Mouse (Mus musculus) forebrain, postnatal 0 days (tissue): ENCODE data around the gene Cxcl14. TPM values are rescaled to one million over a fixed set of nuclear protein-coding genes. Genes with fewer than 3 reads are reported as not detected.
A peak's percentile ranks its signal among the peaks of the same experiment; 100 is the strongest.

Experiments used
- ATAC-seq: fragments of 200-750 bp; cut with Nextera tagmentation; 2 replicates; pipeline ENCODE4 v1.8.0; 2017; ENCODE audit warnings: mild to moderate bottlenecking, moderate library complexity
- DNase-seq: peaks from one replicate; pipeline ENCODE4 v3.0.0-alpha.2; 2015
- H3K27ac ChIP-seq: fragments of 300-500 bp; sonication (generic); 2 replicates; pipeline ENCODE4 v1.5.1; 2014; ENCODE audit warnings: low read depth, mild to moderate bottlenecking, antibody characterized with exemption, low read length, moderate library complexity, mixed read lengths
- H3K27me3 ChIP-seq: fragments of 300-500 bp; sonication (generic); 2 replicates; pipeline ENCODE4 v1.6.1; 2014; ENCODE audit warnings: mild to moderate bottlenecking, low read length, mixed read lengths; ENCODE audit not compliant: insufficient read depth
- H3K36me3 ChIP-seq: fragments of 300-500 bp; sonication (generic); 2 replicates; pipeline ENCODE4 v1.6.1; 2014; ENCODE audit warnings: mild to moderate bottlenecking, moderate library complexity; ENCODE audit not compliant: insufficient read depth
- H3K4me1 ChIP-seq: fragments of 300-500 bp; sonication (generic); 2 replicates; pipeline ENCODE4 v1.6.1; 2014; ENCODE audit warnings: antibody characterized with exemption; ENCODE audit not compliant: insufficient read depth
- H3K4me2 ChIP-seq: fragments of 300-500 bp; sonication (generic); 2 replicates; pipeline ENCODE4 v1.6.1; 2014; ENCODE audit warnings: low read depth, mild to moderate bottlenecking, moderate library complexity
- H3K4me3 ChIP-seq: fragments of 300-500 bp; sonication (generic); 2 replicates; pipeline ENCODE4 v1.5.1; 2014; ENCODE audit warnings: low read depth, low read length, mixed read lengths
- H3K9ac ChIP-seq: fragments of 300-500 bp; sonication (generic); 2 replicates; pipeline ENCODE4 v1.6.1; 2014; ENCODE audit warnings: mild to moderate bottlenecking
- H3K9me3 ChIP-seq: fragments of 300-500 bp; sonication (generic); 2 replicates; pipeline ENCODE4 v1.6.1; 2016; ENCODE audit warnings: low read length
- CTCF ChIP-seq: sonication (generic); IDR thresholded peaks from 2 replicates; pipeline ENCODE4 v1.5.1; 2016; ENCODE audit warnings: antibody characterized with exemption, control low read depth, low read depth
- WGBS: fragments of 180-500 bp; shearing (Covaris S2); extraction: QIAGEN DNeasy Blood & Tissue Kit; methylation state at CpG from one replicate; pipeline ENCODE4 v1.1.7; 2014; 5-methylcytosine and 5-hydroxymethylcytosine counted together
- polyA plus RNA-seq: library from polyadenylated mRNA; unstranded; fragments of >200 nt; fragmentation: Nextera tagmentation; extraction: Ambion mirVana; gene quantifications from 2 replicates; pipeline ENCODE4 v1.2.1, GENCODE M21; 2015
- total RNA-seq: library from RNA; depleted of rRNA; stranded (reverse); fragments of >200 nt; gene quantifications from 2 replicates; pipeline ENCODE4 v1.2.3, GENCODE M21; 2014

Gene Cxcl14
- total and polyA plus RNA-seq, 2 experiments from 2014 or later: 21.3 to 37.2 TPM

DNA sequence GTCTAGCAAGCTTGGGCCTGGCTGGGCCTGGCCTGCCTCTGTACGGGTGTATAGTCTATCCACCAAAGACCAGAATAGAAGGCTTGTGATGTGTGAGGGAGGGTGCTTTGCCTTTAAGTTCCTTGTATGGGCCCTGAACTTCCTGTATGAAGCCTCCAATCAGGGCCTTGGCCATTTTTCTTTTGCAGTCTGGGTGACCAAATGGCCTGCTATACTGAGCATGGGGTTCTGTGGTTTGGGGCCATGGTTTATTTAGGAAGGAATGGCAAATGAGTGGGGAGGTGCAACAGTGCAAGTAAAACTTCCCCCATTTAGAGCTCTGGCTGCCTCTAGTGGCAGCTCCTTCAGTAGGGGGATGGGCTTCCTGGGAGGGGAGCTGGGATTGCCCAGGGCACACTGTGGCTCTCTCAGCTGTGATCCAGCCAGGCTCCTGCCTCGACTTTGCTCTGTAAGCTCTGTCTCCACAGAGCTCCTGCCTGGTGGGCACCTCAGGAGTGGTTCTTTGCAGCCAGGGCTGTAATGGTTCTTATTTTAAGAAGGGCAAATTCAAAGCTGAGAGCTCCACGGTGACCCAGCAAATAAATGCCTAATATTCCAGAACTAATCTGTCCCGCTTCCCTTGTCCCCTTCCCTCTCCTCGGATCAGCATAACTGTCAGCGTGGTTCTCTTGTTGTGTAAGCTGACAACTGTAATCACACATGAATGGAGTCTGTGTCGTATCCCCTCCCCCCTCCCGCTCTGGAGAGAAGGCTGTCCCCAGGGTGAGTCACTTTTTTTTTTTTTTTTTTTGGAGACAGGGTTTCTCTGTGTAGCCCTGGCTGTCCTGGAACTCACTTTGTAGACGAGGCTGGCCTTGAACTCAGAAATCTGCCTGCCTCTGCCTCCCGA, 38.7 kb upstream of the Cxcl14 start:
- Histone ChIP-seq H3K9me3 (no peaks in the 10 kb centered on the region), H3K4me1 (0 out of 2 replicates have a peak, but pooled peaks cover 11% of the 10 kb centered on the region), H3K4me3 (no peak overlapping the region), H3K27ac (no peak overlapping the region), H3K4me2 (no peak overlapping the region), H3K9ac (no peak overlapping the region), H3K27me3 (no peaks in the 10 kb centered on the region), H3K36me3 (no peaks in the 10 kb centered on the region)
- WGBS: 46% methylated on average over 10 of the region's 10 CpGs
- ATAC-seq (no peak), DNase-seq (no peak)
- peak; percentile 27 for TF ChIP-seq CTCF

DNA sequence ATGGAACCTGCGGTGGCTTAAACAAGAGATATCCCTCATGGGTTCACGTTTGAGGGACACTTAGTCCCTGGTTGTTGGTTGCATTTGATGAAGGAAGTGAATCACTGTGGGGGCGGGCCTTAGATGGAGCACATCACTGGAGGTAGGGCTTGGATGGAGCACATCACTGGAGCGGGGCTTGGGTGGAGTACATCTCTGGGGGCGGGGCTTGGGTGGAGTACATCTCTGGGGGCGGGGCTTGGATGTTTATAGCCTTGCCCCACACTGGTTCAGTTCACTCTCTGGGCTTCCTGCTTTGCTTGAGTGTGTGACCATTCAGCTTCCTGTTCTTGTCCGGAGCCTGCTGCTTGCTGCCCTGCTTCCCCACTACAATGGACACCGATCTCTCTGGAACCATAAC, 37.9 kb upstream of the Cxcl14 start:
- Histone ChIP-seq H3K27me3 (no peaks in the 10 kb centered on the region), H3K4me2 (no peak overlapping the region), H3K36me3 (no peaks in the 10 kb centered on the region), H3K4me3 (no peak overlapping the region), H3K9ac (no peak overlapping the region), H3K9me3 (no peaks in the 10 kb centered on the region), H3K27ac (no peak overlapping the region), H3K4me1 (0 out of 2 replicates have a peak, but pooled peaks cover 14% of the 10 kb centered on the region)
- DNase-seq (no peak), ATAC-seq (no peak)
- TF ChIP-seq CTCF: no peak
- WGBS: 84% methylated on average over 8 of the region's 8 CpGs

DNA sequence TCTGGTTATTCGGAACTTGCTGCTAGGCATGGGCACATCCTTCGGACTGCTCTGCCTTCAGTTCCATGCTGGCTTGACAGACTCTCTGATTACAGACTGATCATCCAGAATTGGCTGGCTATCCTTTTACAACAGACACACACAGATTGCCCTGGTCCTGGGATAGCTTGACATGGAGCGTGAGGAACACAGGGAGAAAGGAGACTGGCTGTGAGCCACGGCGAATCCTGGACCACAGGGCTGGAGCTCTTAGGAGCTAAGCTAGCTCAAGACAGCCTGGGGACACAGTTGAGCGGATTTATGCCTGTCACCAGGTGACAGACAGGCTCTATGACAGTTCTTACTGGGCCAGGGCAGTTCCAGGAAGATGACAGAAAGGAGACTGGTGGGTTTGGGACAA, 36.0 kb upstream of the Cxcl14 start:
- no peak for DNase-seq
- H3K9me3 ChIP-seq: no peaks in the 10 kb centered on the region
- H3K4me2 ChIP-seq: no peak overlapping the region
- WGBS: 83% methylated on average over 6 of the region's 6 CpGs
- H3K9ac ChIP-seq: no peak overlapping the region
- TF ChIP-seq CTCF: no peak
- H3K36me3 ChIP-seq: no peaks in the 10 kb centered on the region
- H3K27me3 ChIP-seq: no peaks in the 10 kb centered on the region
- H3K27ac ChIP-seq: no peak overlapping the region
- no peak overlapping the region for H3K4me3 ChIP-seq
- H3K4me1 ChIP-seq: 0 out of 2 replicates have a peak, but pooled peaks cover 14% of the 10 kb centered on the region
- ATAC-seq: no peak

DNA sequence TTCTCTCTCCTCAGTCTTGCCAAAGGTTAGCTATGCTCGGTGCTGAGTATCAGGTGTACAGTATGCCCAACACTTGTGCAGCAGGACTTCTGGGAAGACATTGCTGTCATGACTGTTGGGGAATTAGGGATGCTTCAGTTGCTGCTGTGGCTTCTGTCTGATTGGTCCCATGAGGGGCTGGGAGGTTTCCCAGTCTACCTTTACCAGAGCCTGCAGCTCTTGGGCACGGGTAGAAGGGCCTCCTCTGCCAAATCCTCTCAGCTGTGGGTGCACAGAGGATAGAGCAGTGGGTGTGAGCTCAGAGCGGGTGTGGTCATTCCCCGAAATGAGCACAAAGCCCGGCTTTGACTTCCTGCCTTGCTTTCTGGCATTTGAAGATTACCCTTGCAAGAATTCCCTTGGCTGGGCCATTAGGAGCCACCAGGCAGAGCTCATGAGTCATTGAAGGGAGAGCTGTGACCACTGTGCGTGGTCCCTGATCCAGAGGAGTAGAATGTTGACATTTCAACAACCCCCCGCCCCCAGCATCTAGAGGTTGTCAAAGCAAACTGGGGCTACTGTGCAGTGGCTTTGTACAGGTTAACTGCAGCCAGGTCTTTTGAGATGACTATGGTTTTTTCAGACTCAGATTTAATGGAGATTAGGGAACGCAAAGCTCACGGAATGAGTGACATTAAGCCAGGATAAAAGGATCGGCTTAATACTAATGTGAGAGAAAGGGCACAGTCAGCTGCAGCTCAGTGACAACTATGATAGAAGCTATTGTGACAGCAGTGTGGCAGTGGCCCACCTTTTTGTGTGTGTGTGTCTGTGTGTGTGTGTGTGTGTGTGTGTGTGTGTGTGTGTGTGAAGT, 34.5 kb upstream of the Cxcl14 start:
- Histone ChIP-seq H3K36me3 (no peaks in the 10 kb centered on the region), H3K9me3 (no peaks in the 10 kb centered on the region), H3K4me1 (0 out of 2 replicates have a peak, but pooled peaks cover 9% of the 10 kb centered on the region), H3K27me3 (no peaks in the 10 kb centered on the region), H3K4me2 (no peak overlapping the region), H3K27ac (no peak overlapping the region), H3K9ac (no peak overlapping the region), H3K4me3 (no peak overlapping the region)
- 42% methylated on average over 10 of the region's 10 CpGs for WGBS
- DNase-seq (no peak), ATAC-seq (peak; percentile 53; the same call in 1 of the 2 replicates)
- no peak for TF ChIP-seq CTCF

DNA sequence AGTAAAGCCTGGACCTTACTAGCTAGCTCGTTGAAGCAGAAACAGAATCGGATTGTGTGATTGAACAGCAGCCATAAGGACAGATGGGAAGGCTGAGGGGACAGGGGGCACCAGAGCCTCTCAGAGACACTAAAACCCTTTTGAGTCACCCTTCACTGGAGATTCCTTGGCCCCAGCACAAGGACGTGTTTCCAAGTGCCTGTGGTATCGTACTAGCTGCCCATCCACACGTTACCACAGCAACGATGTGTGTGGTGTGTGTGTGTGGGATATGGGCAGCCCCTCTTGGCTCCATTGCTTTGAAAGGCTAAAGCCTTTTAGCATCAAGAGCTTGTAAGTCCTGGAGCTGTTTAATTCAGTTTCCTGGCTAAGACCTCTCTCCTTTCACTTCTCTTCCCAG, 33.4 kb upstream of the Cxcl14 start:
- H3K9ac ChIP-seq: no peak overlapping the region
- H3K36me3 ChIP-seq: no peaks in the 10 kb centered on the region
- peak; percentile 55 for DNase-seq
- no peaks in the 10 kb centered on the region for H3K27me3 ChIP-seq
- H3K9me3 ChIP-seq: no peaks in the 10 kb centered on the region
- TF ChIP-seq CTCF: no peak
- 34% methylated on average over 6 of the region's 6 CpGs for WGBS
- no peak overlapping the region for H3K4me2 ChIP-seq
- H3K4me1 ChIP-seq: 0 out of 2 replicates have a peak, but pooled peaks cover 9% of the 10 kb centered on the region
- peak; percentile 78 for ATAC-seq
- H3K27ac ChIP-seq: no peak overlapping the region; the same call in 1 of the 2 replicates
- H3K4me3 ChIP-seq: no peak overlapping the region

DNA sequence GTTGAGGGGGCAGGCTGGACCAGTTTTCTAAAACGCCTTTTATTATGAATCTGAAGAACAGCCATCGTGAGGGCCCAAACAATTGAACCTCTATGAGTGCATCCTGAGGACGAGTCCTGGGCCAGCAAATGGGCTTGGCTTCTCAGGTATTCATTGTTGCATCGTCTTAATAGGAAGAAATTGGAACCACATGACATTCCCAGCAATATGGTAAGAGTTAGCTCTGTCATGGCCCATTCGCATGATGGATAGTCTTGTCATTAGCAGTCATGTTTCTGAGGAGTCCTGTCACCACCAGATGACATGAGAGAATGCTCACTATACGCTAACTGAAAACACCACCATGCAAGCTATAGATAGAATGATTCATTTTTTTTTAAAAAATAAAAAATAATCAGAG, 32.8 kb upstream of the Cxcl14 start:
- H3K4me1 ChIP-seq: 0 out of 2 replicates have a peak, but pooled peaks cover 9% of the 10 kb centered on the region
- H3K27ac ChIP-seq: no peak overlapping the region
- no peak for ATAC-seq
- no peak overlapping the region for H3K9ac ChIP-seq
- H3K4me2 ChIP-seq: no peak overlapping the region
- no peak overlapping the region for H3K4me3 ChIP-seq
- 86% methylated on average over 6 of the region's 6 CpGs for WGBS
- H3K36me3 ChIP-seq: no peaks in the 10 kb centered on the region
- DNase-seq: no peak
- H3K27me3 ChIP-seq: no peaks in the 10 kb centered on the region
- TF ChIP-seq CTCF: no peak
- H3K9me3 ChIP-seq: no peaks in the 10 kb centered on the region
